Mouse (Mus musculus) cerebellum, adult 2 months (tissue): Measurements from ENCODE around the gene Clec12a. TPM values are rescaled to one million over a fixed set of nuclear protein-coding genes. Genes with fewer than 3 reads are reported as not detected.
"Not testable (repeated sequence)": the region's sequence is repeated elsewhere in the genome, so short reads cannot be mapped to it uniquely, and the experiment has no call there.

Source experiments
- DNase-seq, 2 experiments: peaks; one replicate each; pipeline ENCODE4 v3.0.0; 2021
- H3K27ac ChIP-seq: fragments of 200-500 bp; 2 replicates; pipeline ENCODE4 v1.5.1; 2012; ENCODE audit warnings: low read length, control low read depth, inconsistent platforms; ENCODE audit not compliant: insufficient read depth
- H3K27me3 ChIP-seq: fragments of 200-500 bp; 2 replicates; pipeline ENCODE4 v1.6.1; 2012; ENCODE audit warnings: inconsistent platforms, mild to moderate bottlenecking, low read length, moderate library complexity; ENCODE audit not compliant: control insufficient read depth, insufficient read depth
- H3K4me1 ChIP-seq: fragments of 200-500 bp; 2 replicates; pipeline ENCODE4 v1.6.1; 2011; ENCODE audit warnings: low read length; ENCODE audit not compliant: control insufficient read depth, insufficient read depth
- H3K4me3 ChIP-seq: fragments of 200-500 bp; replicated peaks from 2 replicates; pipeline ENCODE3; 2011; ENCODE audit warnings: mild to moderate bottlenecking, low read depth, low read length, control low read depth; ENCODE audit not compliant: insufficient read depth
- CTCF ChIP-seq: fragments of 200-500 bp; IDR thresholded peaks from 2 replicates; pipeline ENCODE4 v1.5.1; 2011; ENCODE audit warnings: low read depth, mild to moderate bottlenecking, control low read depth, low read length, moderate library complexity, borderline replicate concordance; ENCODE audit not compliant: insufficient read depth
- POLR2A ChIP-seq: fragments of 200-500 bp; IDR thresholded peaks from 2 replicates; pipeline ENCODE4 v1.6.1; 2011; ENCODE audit warnings: low read length, control low read depth, borderline replicate concordance; ENCODE audit not compliant: insufficient read depth
- WGBS: fragments of 180-500 bp; shearing (Covaris S2); methylation state at CpG from one replicate; pipeline ENCODE4 v1.1.7; 2018; 5-methylcytosine and 5-hydroxymethylcytosine counted together
- polyA plus RNA-seq: library from polyadenylated mRNA; depleted of rRNA; stranded (reverse); fragments of >200 nt; gene quantifications from 2 replicates; pipeline ENCODE4 v1.2.3, GENCODE M21; 2012; rRNA removed

Clec12a gene
- polyA plus RNA-seq = 0.13 and 0.14 TPM in 2 replicates

DNA sequence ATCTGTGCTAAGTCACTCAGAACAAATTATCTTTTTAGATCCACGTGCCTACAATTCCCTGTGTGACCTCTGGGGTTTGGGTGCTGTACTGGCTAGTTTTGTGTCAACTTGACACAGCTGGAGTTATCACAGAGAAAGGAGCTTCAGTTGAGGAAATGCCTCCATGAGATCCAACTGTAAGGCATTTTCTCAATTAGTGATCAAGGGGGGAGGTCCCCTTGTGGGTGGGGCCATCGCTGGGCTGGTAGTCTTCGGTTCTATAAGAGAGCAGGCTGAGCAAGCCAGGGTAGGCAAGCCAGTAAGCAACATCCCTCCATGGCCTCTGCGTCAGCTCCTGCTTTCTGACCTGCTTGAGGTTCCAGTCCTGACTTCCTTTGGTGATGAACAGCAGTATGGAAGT lies at the start of gene Clec12a:
Gene Clec12a, plus strand, starts transcription at position 301 of the 400 bp plus-strand sequence.
- DNase-seq, H3K4me3 ChIP-seq, H3K27ac ChIP-seq, H3K4me1 ChIP-seq, H3K27me3 ChIP-seq: not testable (repeated sequence)
- WGBS = 73% methylated on average over 4 of the region's 4 CpGs

DNA sequence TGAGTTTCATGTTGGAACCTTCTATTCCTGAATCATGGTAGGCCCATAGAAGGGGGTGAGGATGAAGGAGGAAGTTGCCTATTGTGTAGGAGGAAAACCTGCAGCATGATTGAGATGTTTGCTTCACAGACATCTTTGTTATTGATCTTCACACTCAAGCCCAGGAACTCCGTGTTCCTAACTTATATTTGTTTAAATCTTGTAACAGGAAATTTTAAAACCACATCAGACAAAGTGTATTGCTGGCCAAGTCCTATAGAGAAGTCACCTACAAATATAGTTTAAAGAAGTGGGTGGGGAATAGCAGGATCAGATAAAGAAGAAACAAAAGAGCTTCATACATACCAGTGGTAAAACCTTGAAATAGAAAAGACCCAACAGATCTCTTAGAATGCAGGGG lies 38.3 kb upstream of the Clec12a start:
- DNase-seq = no peak
- H3K4me1 ChIP-seq = no peaks in the 10 kb centered on the region
- H3K4me3 ChIP-seq = no peak overlapping the region
- no peak for TF ChIP-seq CTCF
- no peak for TF ChIP-seq POLR2A
- 63% methylated on average over 1 of the region's 1 CpGs for WGBS
- no peaks in the 10 kb centered on the region for H3K27me3 ChIP-seq
- no peak overlapping the region for H3K27ac ChIP-seq

DNA sequence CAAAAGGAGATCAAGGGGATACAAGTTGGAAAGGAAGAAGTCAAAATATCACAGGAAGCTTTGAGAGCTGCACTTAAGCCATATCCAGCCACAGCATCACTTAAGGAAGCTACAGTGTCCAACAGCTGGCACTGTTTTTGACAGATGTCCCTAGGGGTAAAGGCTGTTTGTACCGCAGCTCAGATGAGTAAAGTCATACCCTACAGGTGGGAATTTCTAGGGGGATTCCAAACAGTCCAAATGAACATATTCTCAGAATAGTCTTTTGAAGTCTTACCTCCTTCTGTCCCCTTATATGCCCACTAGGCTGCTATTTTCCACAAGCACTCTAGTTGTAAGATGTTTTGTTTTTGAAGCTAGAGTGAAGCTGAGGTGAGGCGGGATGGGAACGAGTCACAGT lies 30.0 kb upstream of the Clec12a start:
- 76% methylated on average over 3 of the region's 3 CpGs for WGBS
- Histone ChIP-seq H3K27me3 (no peaks in the 10 kb centered on the region), H3K27ac (no peak overlapping the region), H3K4me1 (no peaks in the 10 kb centered on the region), H3K4me3 (no peak overlapping the region)
- DNase-seq = no peak
- TF ChIP-seq CTCF (no peak), POLR2A (no peak)

DNA sequence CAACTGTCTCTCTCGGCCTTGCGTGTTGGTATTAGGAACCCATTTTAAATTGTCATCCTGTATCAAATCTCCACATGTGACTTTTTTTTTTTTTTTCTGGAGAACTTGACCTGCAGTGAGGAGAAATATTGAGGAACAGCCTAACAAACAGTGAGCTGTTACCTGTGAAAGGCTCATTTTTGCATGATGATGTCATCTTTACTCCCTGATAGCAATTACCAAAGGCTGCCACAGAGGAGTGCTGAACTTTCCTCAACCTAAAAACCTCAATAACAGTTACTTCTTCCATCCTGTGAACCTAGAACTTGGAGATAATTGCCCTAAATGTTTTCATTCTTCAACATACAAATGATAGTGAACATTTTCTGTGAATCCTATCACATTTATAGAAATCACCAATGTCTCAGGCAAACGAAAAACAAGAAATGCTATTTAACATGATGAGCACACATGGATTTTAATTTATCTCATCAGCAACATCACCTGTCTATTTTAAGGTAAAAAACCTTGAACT lies 27.8 kb upstream of the Clec12a start:
- TF ChIP-seq POLR2A (no peak), CTCF (no peak)
- Histone ChIP-seq H3K4me3 (no peak overlapping the region), H3K4me1 (no peaks in the 10 kb centered on the region), H3K27ac (no peak overlapping the region), H3K27me3 (no peaks in the 10 kb centered on the region)
- WGBS = 82% methylated on average over 3 of the region's 3 CpGs
- DNase-seq = no peak

DNA sequence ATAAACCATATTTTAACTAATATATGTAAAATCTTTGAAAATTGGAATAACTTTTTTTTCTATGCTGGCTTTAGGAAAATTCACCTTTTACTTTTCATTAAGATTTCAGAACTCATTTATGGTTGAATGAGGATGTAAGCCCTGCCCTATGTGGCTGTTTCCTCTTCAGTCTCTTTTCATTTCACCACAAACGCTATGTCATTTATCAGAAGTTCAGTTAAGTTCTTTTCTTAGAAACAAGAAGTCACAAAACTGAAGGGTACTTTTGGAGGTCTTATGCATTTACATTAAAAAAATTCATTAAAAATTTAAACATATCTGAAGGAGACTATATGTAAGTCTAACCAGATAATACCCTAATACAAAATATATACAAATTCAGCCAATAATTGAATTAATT lies 26.8 kb upstream of the Clec12a start:
- Histone ChIP-seq H3K27ac (no peak overlapping the region), H3K4me1 (no peaks in the 10 kb centered on the region), H3K27me3 (no peaks in the 10 kb centered on the region), H3K4me3 (no peak overlapping the region)
- 87% methylated on average over 1 of the region's 1 CpGs for WGBS
- TF ChIP-seq POLR2A = no peak
- no peak for TF ChIP-seq CTCF
- no peak for DNase-seq

DNA sequence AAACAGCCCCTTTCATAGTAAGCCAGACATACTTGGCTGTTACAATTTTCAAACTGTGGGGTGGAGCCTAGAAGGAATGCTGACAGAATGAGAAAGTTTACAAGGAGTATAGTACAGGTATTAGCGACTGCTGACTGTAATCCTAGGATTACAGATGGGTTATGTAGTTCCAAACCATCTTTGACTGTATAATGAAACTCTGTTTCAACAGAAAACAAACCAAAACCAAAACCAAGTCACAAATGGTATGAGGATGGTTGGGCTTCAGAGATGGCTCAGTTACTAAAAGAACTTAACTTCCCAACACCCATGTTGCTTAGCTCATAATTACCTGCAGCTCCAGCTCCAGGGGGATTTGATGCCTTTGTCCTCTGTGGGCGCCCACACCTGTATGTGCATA lies 26.0 kb upstream of the Clec12a start:
- Histone ChIP-seq H3K4me3 (no peak overlapping the region), H3K27me3 (no peaks in the 10 kb centered on the region), H3K27ac (no peak overlapping the region), H3K4me1 (no peaks in the 10 kb centered on the region)
- WGBS = 77% methylated on average over 2 of the region's 2 CpGs
- TF ChIP-seq POLR2A (no peak), CTCF (no peak)
- no peak for DNase-seq

DNA sequence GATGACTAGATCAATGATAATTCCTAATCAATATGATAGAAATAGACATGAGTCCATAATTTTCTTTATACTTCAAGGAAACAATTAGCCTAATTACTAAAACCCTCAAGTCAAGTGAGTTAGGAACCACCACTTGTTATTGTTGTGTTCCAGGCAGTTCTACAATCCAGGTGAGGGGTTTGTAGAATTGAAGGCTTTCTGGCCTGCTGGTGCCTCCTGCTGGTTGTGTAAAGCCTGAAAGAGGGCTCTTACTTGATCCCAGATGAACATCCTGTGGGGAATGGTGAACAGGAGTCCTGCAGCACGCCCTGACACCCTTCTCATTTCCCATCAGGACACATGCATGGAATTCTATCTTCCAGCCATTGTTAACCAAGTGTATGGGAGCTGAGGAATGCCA lies 24.1 kb upstream of the Clec12a start:
- no peak overlapping the region for H3K27ac ChIP-seq
- 52% methylated on average over 1 of the region's 1 CpGs for WGBS
- no peak for TF ChIP-seq POLR2A
- no peak for TF ChIP-seq CTCF

DNA sequence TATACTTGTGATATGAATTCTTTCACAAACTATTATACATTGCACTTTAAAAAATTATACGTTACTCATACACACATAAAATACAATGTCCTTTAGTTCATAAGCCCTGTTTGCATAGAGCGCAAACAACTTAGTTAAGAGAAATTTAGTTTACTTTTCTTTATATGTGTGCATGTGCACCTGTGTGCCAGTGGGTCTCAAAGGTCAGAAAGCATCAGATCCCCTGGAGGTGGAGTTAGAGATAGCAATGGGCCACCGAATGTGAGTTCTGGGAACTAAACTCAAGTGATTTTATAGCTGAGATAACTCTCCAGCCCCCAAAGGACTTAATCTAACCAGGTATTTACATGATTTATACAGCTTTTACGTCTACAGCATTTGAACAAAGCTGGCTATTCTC lies 23.2 kb upstream of the Clec12a start:
- Histone ChIP-seq H3K27ac (no peak overlapping the region), H3K4me3 (no peak overlapping the region), H3K4me1 (no peaks in the 10 kb centered on the region), H3K27me3 (no peaks in the 10 kb centered on the region)
- DNase-seq = no peak
- TF ChIP-seq POLR2A (no peak), CTCF (no peak)
- WGBS = 85% methylated on average over 4 of the region's 4 CpGs

More for the DNA sequence above, 24.1 kb upstream of the Clec12a start:
- no peak for DNase-seq
- Histone ChIP-seq H3K4me3 (no peak overlapping the region), H3K27me3 (no peaks in the 10 kb centered on the region), H3K4me1 (no peaks in the 10 kb centered on the region)

DNA sequence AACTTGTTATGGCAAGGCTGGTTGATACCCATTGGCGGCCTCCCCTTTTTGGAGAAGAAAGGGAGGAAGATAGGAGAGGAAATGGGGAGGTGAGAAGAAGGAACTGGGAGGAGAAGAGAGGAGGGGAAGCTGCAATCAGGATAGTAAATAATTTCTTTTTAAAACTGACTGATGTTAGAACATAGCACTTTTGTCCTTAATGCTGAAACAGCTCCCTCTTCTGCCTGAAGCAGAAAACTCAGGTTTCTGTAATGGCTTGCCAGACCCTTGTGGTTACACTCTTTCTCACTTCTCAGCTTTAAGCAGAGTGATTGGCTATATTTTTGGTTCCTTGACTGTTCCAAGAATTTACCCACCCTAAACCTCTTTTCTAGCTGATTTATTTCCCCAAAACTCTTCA lies 16.5 kb upstream of the Clec12a start:
- DNase-seq = no peak
- Histone ChIP-seq H3K4me3 (no peak overlapping the region), H3K27me3 (no peaks in the 10 kb centered on the region), H3K4me1 (no peaks in the 10 kb centered on the region), H3K27ac (no peak overlapping the region)
- no peak for TF ChIP-seq CTCF
- no peak for TF ChIP-seq POLR2A
- WGBS = 81% methylated on average over 1 of the region's 1 CpGs
